Mouse (Mus musculus) inflammation-experienced regulatory T-cells, adult 16 weeks (primary cell): Measurements from ENCODE around the gene Tcp1. TPM values are rescaled to one million over a fixed set of nuclear protein-coding genes. Genes with fewer than 3 reads are reported as not detected.

Experiments used
- polyA plus RNA-seq: library from polyadenylated mRNA; unstranded; fragments of 100-300 nt; shearing (Covaris generic); gene quantifications from one replicate; pipeline ENCODE4 v1.2.1, GENCODE M21; 2017

Gene Tcp1
- polyA plus RNA-seq: 232 TPM

DNA sequence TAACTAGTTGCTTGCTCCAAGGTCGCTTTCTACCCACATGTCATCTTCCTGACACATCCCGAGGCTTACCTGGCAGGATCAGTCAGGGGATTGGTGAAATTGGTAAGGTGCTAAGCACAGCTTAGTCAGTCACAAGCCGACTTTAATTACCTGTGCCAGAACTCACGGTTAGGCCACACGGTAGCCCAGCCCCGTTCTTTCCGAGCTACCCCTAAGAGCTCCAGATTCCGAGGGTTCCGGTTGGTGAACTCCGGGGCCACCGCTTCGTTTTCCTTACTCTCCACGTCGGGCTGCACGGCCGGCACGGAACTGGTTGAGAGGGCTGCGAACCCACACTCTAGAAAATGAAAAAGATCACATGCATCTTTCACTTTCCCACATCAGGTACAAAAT lies at the start of gene Tcp1:
Tcp1 (plus strand) TSS at position 214 of the 393 bp plus-strand sequence.

DNA sequence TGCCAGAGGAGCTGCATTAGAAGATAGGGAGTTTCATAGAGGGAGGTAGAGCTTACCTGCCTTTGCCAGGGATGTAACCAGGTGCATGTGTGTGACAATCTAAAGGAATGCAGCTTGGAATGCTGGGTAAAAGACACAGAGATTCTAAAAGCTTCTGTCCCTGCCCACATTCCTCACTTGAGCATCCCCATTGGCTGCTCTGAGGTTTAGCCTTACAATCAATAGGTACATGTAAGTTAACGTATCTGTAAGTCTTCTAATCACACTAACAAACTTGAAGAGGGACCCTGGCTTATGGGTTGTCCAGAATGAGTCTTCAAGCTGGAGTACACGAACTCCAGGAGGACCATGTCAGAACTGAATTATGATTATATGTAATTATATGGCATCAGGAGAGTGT lies 47.5 kb upstream of the Tcp1 start, which contains the start of gene Mas1:
Mas1 (minus strand) TSS at position 101 of the 400 bp plus-strand sequence.

DNA sequence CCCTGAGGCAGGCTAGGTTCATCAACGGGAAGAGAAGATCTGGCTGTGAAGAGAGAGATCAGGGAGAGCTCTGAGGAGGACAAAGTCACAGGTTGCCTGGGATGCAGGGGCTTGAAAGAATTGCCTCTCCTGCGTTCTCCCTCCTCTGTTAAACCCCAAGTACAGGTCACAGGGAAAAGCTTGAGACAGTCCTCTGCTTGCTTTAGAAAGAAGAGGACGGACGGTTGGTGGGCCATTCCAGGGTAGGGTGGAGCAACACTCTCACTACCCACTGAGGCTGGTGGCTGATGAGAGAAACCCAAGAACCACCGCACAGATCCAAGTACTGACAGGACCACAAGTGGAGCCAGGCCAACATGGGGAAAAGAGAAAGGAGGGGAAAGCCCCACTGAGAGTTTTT lies 39.8 kb upstream of the Tcp1 start, which contains the start of gene Mrgprh:
Mrgprh (plus strand) TSS at position 301 of the 400 bp plus-strand sequence.

DNA sequence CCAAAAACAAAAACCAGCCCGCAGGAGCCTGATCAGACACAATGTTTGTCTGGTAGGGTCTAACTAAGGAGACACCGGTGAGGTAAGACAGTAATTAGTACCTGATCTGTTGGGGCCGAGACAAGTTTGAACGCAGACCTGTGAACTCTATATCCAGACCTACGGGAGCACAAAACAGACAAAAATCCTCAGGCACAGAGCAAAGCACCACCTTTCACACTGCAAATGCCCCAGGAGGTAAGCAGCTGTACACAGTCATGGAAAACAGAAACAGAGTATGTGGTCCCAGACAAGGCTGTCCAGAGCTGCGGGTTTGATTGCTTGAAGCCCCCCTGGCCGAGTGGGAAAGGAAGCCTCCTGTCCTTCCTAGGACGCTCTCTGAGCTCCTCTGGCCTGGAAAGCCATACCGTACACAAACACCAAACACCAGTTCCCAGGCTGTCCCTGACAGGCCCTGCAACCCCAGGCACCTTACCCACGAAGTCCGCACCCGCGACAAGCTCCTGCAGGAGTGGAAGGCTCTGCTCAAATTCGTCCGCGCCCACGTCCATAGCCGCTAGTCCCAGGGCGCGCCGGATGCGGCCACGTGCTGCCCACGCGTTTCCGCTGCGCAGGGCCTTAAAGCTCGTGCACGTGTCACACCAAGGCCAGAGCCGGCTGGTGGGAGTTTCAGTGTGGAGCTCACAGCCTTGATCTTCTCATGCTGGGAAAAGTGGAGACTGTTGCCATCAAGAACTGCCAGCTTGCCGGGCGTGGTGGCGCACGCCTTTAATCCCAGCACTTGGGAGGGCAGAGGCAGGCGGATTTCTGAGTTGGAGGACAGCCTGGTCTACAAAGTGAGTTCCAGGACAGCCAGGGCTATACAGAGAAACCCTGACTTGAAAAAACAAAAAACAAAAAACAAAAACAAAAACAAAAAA lies 5.9 kb upstream of the Tcp1 start, which contains the start of gene Pnldc1:
Pnldc1 (minus strand) TSS at position 870 of the 920 bp plus-strand sequence.

DNA sequence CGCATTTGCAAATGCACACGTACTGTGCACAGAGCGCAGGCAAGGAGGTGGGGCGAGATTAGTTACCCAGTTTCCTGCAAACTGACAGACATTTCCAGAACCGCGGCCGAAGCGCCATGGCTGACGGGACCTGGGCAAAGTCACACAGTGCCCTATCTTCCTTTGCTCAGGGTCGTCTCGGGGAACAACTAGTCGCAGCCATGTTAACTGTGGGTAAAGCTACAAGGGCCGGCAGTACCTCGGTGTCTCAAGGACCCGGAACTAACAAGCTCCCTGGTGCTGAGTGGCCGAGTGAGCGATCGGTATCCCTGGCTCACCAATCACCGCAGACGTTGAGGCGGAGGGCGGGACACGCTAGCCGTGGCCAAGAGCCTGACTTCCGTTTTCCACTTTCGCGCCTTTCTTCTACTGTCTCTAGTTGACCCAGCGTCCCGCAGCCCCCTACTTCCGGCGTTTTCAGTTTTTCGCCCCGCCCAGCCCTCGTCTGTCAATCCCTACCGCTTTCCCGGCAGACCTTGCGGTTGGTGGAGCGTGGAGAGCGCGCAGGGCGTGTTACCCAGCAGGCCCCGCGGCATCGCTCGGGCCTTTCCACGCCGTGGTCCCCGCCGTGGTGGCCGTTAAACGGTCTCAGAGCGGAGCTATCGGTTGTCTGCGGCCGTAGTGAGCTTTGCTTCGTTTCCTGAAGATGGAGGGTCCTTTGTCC lies 531 bp downstream of the Tcp1 start, which contains the start of gene Mrpl18:
Mrpl18 (minus strand) TSS at position 465 of the 703 bp plus-strand sequence.

DNA sequence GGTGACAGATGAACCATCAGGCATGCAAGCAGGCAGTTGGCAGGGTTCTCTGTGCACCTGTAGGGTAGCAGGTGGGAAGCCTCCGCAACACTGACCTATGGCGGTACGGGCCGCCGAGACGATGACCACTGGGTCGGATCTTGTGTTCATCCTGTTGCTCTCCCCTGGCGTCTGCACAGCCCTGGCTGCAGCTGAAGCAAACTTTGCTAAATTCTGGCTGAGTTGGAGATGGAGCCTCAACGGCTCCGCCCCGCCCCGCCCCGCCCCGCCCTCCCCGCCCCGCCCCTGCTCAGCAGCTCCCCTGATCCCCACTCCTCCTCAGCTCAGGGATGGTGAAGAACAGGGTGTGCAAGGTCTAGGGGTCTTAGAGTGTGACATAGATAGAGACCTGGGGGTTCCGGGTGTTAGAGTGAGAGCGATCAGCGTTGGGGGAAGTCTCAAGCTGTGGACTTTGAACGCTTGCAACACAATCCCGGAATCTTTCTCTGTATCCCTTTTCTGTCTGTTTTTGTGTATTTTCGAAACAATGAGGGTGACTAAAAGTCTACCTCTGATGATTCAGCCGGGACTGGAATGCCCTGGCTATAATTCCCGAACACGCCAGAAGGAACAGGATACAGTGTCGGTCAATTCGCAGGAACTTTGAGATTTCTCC lies 24.8 kb downstream of the Tcp1 start, which contains the start of gene Acat3:
Acat3 (minus strand) TSS at position 450 of the 655 bp plus-strand sequence.

DNA sequence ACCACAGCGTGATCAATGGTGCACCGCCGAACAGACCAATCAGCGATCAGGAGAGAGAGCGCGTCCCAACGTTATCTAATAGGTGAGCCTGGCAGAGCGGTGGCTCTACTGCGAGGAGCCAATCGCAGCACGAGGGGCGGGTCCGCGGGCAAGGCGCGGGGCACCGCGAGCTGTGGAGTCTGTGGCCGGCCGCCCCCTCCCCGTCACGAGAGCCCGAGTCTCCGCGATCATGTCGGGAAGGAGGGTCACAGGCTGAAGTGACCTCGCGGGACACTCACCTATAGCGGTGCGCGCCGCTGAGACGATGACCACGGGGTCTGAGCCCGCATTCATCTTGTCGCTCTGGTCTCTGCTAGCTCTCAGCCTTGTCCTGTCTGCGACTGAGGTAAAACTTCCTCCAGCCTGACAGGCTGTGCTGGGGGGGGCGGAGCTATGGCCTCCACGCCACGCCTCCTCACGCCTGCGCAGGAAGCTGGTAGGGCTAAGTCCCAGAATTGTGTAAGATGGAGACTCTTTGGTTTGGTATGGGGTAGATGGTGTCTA lies 44.9 kb downstream of the Tcp1 start, which contains the start of gene Acat2:
Acat2 (minus strand) TSS at position 417 of the 543 bp plus-strand sequence.

Other genes starting within 250 kb of the Tcp1 start
- gene Slc22a1, start 239.9 kb upstream of the Tcp1 start, polyA plus RNA-seq: 0.15 TPM
- gene Igf2r, start 146.0 kb upstream of the Tcp1 start, polyA plus RNA-seq: 31.1 TPM
- gene Mas1, start 47.6 kb upstream of the Tcp1 start, polyA plus RNA-seq: 0.29 TPM
- not detected for gene Mrgprh, start 39.7 kb upstream of the Tcp1 start, polyA plus RNA-seq
- gene Pnldc1, start 5.5 kb upstream of the Tcp1 start, polyA plus RNA-seq: 0.82 TPM
- gene Mrpl18, start 644 bp downstream of the Tcp1 start, polyA plus RNA-seq: 127 TPM
- 0.72 TPM for gene Acat3, start 24.9 kb downstream of the Tcp1 start, polyA plus RNA-seq
- 42.8 TPM for gene Acat2, start 45.0 kb downstream of the Tcp1 start, polyA plus RNA-seq
- 30.7 TPM for gene Wtap, start 78.5 kb downstream of the Tcp1 start, polyA plus RNA-seq
- gene Sod2, start 91.1 kb downstream of the Tcp1 start, polyA plus RNA-seq: 123 TPM
- gene Gpr31b, start 136.6 kb downstream of the Tcp1 start, polyA plus RNA-seq: not detected
- gene Tcp10b, start 145.4 kb downstream of the Tcp1 start, polyA plus RNA-seq: not detected
- not detected for gene Unc93a, start 216.1 kb downstream of the Tcp1 start, polyA plus RNA-seq